Mouse (Mus musculus) megakaryocyte, embryonic 14.5 days (primary cell): ENCODE data around the gene Prdm2.

ENCODE experiments used
- FLI1 ChIP-seq: IDR thresholded peaks from 2 replicates; pipeline ENCODE4 v1.6.1; 2012; ENCODE audit warnings: low read length, inconsistent platforms, mixed read lengths
- GATA1 ChIP-seq: IDR thresholded peaks from 3 replicates; pipeline ENCODE4 v1.6.1; 2012; ENCODE audit warnings: mixed read lengths, low read length, inconsistent platforms, borderline replicate concordance

GRCm38 (mm10) chr4:143202653-143203052, 10.1 kb downstream of the Prdm2 start:
- TF ChIP-seq GATA1 (no peak), FLI1 (no peak)
